Mouse (Mus musculus): ENCODE measurements around the gene Cobll1. TPM values are rescaled to one million over a fixed set of nuclear protein-coding genes. Genes with fewer than 3 reads are reported as not detected.

The Cobll1 gene
- polyA plus RNA-seq, 1 experiment from 2014 or later: 3.2 TPM

- no peak overlapping the region for H3K27ac ChIP-seq
- no peaks in the 10 kb centered on the region for H3K9me3 ChIP-seq
- no peaks in the 10 kb centered on the region for H3K27me3 ChIP-seq
- H3K4me2 ChIP-seq: no peak overlapping the region
- ATAC-seq (ENCODE audit: low FRiP score): no peak; the same call in 1 of the 2 replicates
- H3K4me1 ChIP-seq: peaks cover 2% of the 10 kb centered on the region; the same call in 1 of the 2 replicates
- H3K36me3 ChIP-seq (replicated peaks): no peaks in the 10 kb centered on the region
- no peak overlapping the region for H3K9ac ChIP-seq
- 67% methylated on average over 2 of the region's 2 CpGs for WGBS
- H3K4me3 ChIP-seq (replicated peaks): no peak overlapping the region
These were observed 145.2 kb downstream of the Cobll1 start for GRCm38 (mm10) chr2:65093990-65094389.

GRCm38 (mm10) chr2:65090986-65091385 lies 148.2 kb downstream of the Cobll1 start:
- no peak for ATAC-seq (ENCODE audit: low FRiP score)

GRCm38 (mm10) chr2:65087197-65087596 lies 152.0 kb downstream of the Cobll1 start:
- WGBS: 77% methylated on average over 3 of the region's 3 CpGs
- no peaks in the 10 kb centered on the region for H3K27me3 ChIP-seq

More at GRCm38 (mm10) chr2:65090986-65091385, 148.2 kb downstream of the Cobll1 start:
- WGBS: 90% methylated on average over 2 of the region's 2 CpGs
- Histone ChIP-seq H3K27ac (no peak overlapping the region), H3K27me3 (no peaks in the 10 kb centered on the region), H3K4me3 (replicated peaks) (no peak overlapping the region), H3K4me2 (no peak overlapping the region), H3K36me3 (replicated peaks) (no peaks in the 10 kb centered on the region), H3K4me1 (peaks cover 2% of the 10 kb centered on the region; the same call in 1 of the 2 replicates), H3K9ac (no peak overlapping the region), H3K9me3 (no peaks in the 10 kb centered on the region)

GRCm38 (mm10) chr2:65083411-65083810 lies 155.8 kb downstream of the Cobll1 start:
- Histone ChIP-seq H3K27me3 (no peaks in the 10 kb centered on the region), H3K9me3 (no peaks in the 10 kb centered on the region), H3K9ac (no peak overlapping the region), H3K4me2 (no peak overlapping the region), H3K36me3 (replicated peaks) (no peaks in the 10 kb centered on the region), H3K27ac (no peak overlapping the region), H3K4me1 (no peaks in the 10 kb centered on the region), H3K4me3 (replicated peaks) (no peak overlapping the region)
- no peak for ATAC-seq (ENCODE audit: low FRiP score)

More at GRCm38 (mm10) chr2:65087197-65087596, 152.0 kb downstream of the Cobll1 start:
- no peak for ATAC-seq (ENCODE audit: low FRiP score)
- Histone ChIP-seq H3K9me3 (no peaks in the 10 kb centered on the region), H3K36me3 (replicated peaks) (no peaks in the 10 kb centered on the region), H3K4me2 (no peak overlapping the region), H3K4me3 (replicated peaks) (no peak overlapping the region), H3K4me1 (no peaks in the 10 kb centered on the region), H3K27ac (no peak overlapping the region), H3K9ac (no peak overlapping the region)

GRCm38 (mm10) chr2:65077544-65077943 lies 161.7 kb downstream of the Cobll1 start:
- no peak overlapping the region for H3K9ac ChIP-seq
- ATAC-seq (ENCODE audit: low FRiP score): no peak
- no peak overlapping the region for H3K4me3 ChIP-seq (replicated peaks)
- no peaks in the 10 kb centered on the region for H3K27me3 ChIP-seq
- no peak overlapping the region for H3K27ac ChIP-seq
- H3K36me3 ChIP-seq (replicated peaks): no peaks in the 10 kb centered on the region
- 74% methylated on average over 3 of the region's 3 CpGs for WGBS
- no peak overlapping the region for H3K4me2 ChIP-seq
- H3K9me3 ChIP-seq: no peaks in the 10 kb centered on the region
- H3K4me1 ChIP-seq: no peaks in the 10 kb centered on the region

- WGBS: 92% methylated on average over 5 of the region's 5 CpGs
- Histone ChIP-seq H3K27ac (no peak overlapping the region), H3K4me2 (no peak overlapping the region), H3K9ac (no peak overlapping the region), H3K9me3 (no peaks in the 10 kb centered on the region), H3K36me3 (replicated peaks) (no peaks in the 10 kb centered on the region), H3K4me3 (replicated peaks) (no peak overlapping the region), H3K27me3 (no peaks in the 10 kb centered on the region), H3K4me1 (no peaks in the 10 kb centered on the region)
- ATAC-seq (ENCODE audit: low FRiP score): no peak
These were observed 163.4 kb downstream of the Cobll1 start for GRCm38 (mm10) chr2:65075840-65076239.

GRCm38 (mm10) chr2:65075431-65075830 lies 163.8 kb downstream of the Cobll1 start:
- Histone ChIP-seq H3K27me3 (no peaks in the 10 kb centered on the region), H3K4me1 (no peaks in the 10 kb centered on the region), H3K27ac (no peak overlapping the region), H3K9ac (no peak overlapping the region), H3K4me3 (replicated peaks) (no peak overlapping the region), H3K4me2 (no peak overlapping the region), H3K36me3 (replicated peaks) (no peaks in the 10 kb centered on the region), H3K9me3 (no peaks in the 10 kb centered on the region)
- WGBS: 77% methylated on average over 4 of the region's 4 CpGs
- ATAC-seq (ENCODE audit: low FRiP score): 0 out of 2 replicates have a peak, but pooled peaks have one; percentile 27

GRCm38 (mm10) chr2:65072205-65072604 lies 167.0 kb downstream of the Cobll1 start:
- no peaks in the 10 kb centered on the region for H3K4me1 ChIP-seq
- no peaks in the 10 kb centered on the region for H3K27me3 ChIP-seq
- WGBS: 91% methylated on average over 3 of the region's 3 CpGs
- H3K9ac ChIP-seq: no peak overlapping the region
- H3K27ac ChIP-seq: no peak overlapping the region
- no peak for ATAC-seq (ENCODE audit: low FRiP score)
- H3K4me3 ChIP-seq (replicated peaks): no peak overlapping the region
- H3K4me2 ChIP-seq: no peak overlapping the region
- no peaks in the 10 kb centered on the region for H3K9me3 ChIP-seq
- H3K36me3 ChIP-seq (replicated peaks): no peaks in the 10 kb centered on the region

- H3K9me3 ChIP-seq: no peaks in the 10 kb centered on the region
- no peaks in the 10 kb centered on the region for H3K36me3 ChIP-seq (replicated peaks)
- no peak overlapping the region for H3K27ac ChIP-seq
- no peak overlapping the region for H3K4me2 ChIP-seq
- 87% methylated on average over 2 of the region's 2 CpGs for WGBS
- no peak for ATAC-seq (ENCODE audit: low FRiP score)
- no peaks in the 10 kb centered on the region for H3K4me1 ChIP-seq
- no peak overlapping the region for H3K4me3 ChIP-seq (replicated peaks)
- H3K9ac ChIP-seq: no peak overlapping the region
- H3K27me3 ChIP-seq: no peaks in the 10 kb centered on the region
These were observed 185.4 kb downstream of the Cobll1 start for GRCm38 (mm10) chr2:65053764-65054163.

- 94% methylated on average over 6 of the region's 6 CpGs for WGBS
- Histone ChIP-seq H3K4me1 (no peaks in the 10 kb centered on the region), H3K27me3 (no peaks in the 10 kb centered on the region), H3K27ac (no peak overlapping the region), H3K9ac (no peak overlapping the region), H3K36me3 (replicated peaks) (no peaks in the 10 kb centered on the region), H3K4me3 (replicated peaks) (no peak overlapping the region), H3K4me2 (no peak overlapping the region), H3K9me3 (no peaks in the 10 kb centered on the region)
- ATAC-seq (ENCODE audit: low FRiP score): no peak
These were observed 186.8 kb downstream of the Cobll1 start for GRCm38 (mm10) chr2:65052191-65053012.

GRCm38 (mm10) chr2:65050776-65051175 lies 188.4 kb downstream of the Cobll1 start:
- H3K27me3 ChIP-seq: no peaks in the 10 kb centered on the region
- no peaks in the 10 kb centered on the region for H3K9me3 ChIP-seq
- no peak overlapping the region for H3K9ac ChIP-seq
- H3K27ac ChIP-seq: no peak overlapping the region
- WGBS: 96% methylated on average over 3 of the region's 3 CpGs
- no peaks in the 10 kb centered on the region for H3K4me1 ChIP-seq
- H3K4me2 ChIP-seq: no peak overlapping the region
- no peaks in the 10 kb centered on the region for H3K36me3 ChIP-seq (replicated peaks)
- no peak for ATAC-seq (ENCODE audit: low FRiP score)
- no peak overlapping the region for H3K4me3 ChIP-seq (replicated peaks)

GRCm38 (mm10) chr2:65048234-65049017 lies 190.8 kb downstream of the Cobll1 start:
- no peak overlapping the region for H3K9ac ChIP-seq
- no peak overlapping the region for H3K4me2 ChIP-seq
- H3K4me1 ChIP-seq: no peaks in the 10 kb centered on the region
- H3K4me3 ChIP-seq (replicated peaks): no peak overlapping the region
- no peak overlapping the region for H3K27ac ChIP-seq
- WGBS: 68% methylated on average over 6 of the region's 6 CpGs
- no peaks in the 10 kb centered on the region for H3K36me3 ChIP-seq (replicated peaks)
- H3K9me3 ChIP-seq: no peaks in the 10 kb centered on the region
- no peaks in the 10 kb centered on the region for H3K27me3 ChIP-seq
- no peak for ATAC-seq (ENCODE audit: low FRiP score)
